Comparison of ENCODE assay signal across 24 mouse cellular contexts in the genomic region with DNA sequence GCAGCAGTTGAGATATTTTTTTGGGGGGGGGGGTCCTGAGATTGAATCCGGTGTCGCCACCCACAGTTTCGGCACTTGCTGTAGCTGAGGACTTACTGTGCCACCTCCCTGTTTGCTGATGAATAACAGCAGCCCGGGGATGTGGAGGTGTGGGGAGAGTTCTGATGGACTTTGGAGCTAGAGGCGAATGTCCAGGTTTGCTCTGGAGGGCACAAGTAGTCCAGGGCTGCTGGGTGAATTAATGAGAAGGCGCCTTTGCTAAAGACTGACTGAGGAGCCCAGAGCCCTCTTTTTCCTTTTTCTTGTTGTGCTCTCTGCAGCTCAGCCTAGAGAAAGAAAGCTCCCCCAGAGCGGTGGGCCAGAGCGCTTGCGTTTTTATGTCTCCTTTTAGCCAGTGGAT. TPM values are rescaled to one million over a fixed set of nuclear protein-coding genes. Genes with fewer than 3 reads are reported as not detected.
DNase-seq lines count a peak whose midpoint lies in the region; ATAC-seq and TF ChIP-seq lines count a peak whose summit lies in the region.
"Had no signal": no experiment of that assay in that cellular context is flagged by ENCODE, and none has a peak within 500 bp of the region (broad histone marks: within the 10 kb centered on the region; RNA-seq: fewer than 3 reads in every experiment).

No protein-coding gene starts in this region.

- no peak overlapping the region for H3K9ac ChIP-seq in kidney, postnatal 0 days (ENCODE audit: low read depth, low read length)
- no peak overlapping the region for H3K9ac ChIP-seq in liver, embryonic 13.5 days
- H3K9ac ChIP-seq: embryonic facial prominence, embryonic 15.5 days; limb, embryonic 13.5 days; lung, embryonic 15.5 days; midbrain, embryonic 15.5 days had no signal

- DNase-seq in kidney, adult 18-20 months, result peak; percentile 74
- DNase-seq in kidney, postnatal 0 days (ENCODE audit: low spot score), result no peak
- DNase-seq in liver, embryonic 13.5 days, result no peak
- DNase-seq in cerebellum, postnatal 10 days, result no peak
- DNase-seq in cerebellum, postnatal 14 days, result no peak
- DNase-seq in heart, postnatal 4 days, result no peak
- DNase-seq in cerebellum, adult 11-12 months, result no peak
- DNase-seq: adrenal gland, adult 8-10 months; cerebellum, adult 8-10 months had no signal

- peaks cover 13% of the 10 kb centered on the region; the same call in 1 of the 2 replicates for H3K4me1 ChIP-seq in brown adipose tissue, adult 24 weeks (ENCODE audit: control insufficient read depth, insufficient read depth, insufficient read length, low read length)
- H3K4me1 ChIP-seq in kidney, postnatal 0 days (replicated peaks; ENCODE audit: insufficient read depth, low read length), result peaks cover 7% of the 10 kb centered on the region; the same call in 1 of the 2 replicates
- H3K4me1 ChIP-seq in liver, embryonic 13.5 days (replicated peaks), result peaks cover 17% of the 10 kb centered on the region
- H3K4me1 ChIP-seq: lung, embryonic 15.5 days; midbrain, embryonic 15.5 days had no signal

- WGBS in kidney, postnatal 0 days, result 73% methylated on average over 9 of the region's 9 CpGs
- WGBS in liver, embryonic 13.5 days (ENCODE audit: insufficient replicate concordance), result 60% methylated on average over 9 of the region's 9 CpGs

- no peaks in the 10 kb centered on the region for H3K9me3 ChIP-seq in kidney, postnatal 0 days (replicated peaks; ENCODE audit: low read length)
- H3K9me3 ChIP-seq in liver, embryonic 13.5 days (replicated peaks), result no peaks in the 10 kb centered on the region
- H3K9me3 ChIP-seq: embryonic facial prominence, embryonic 15.5 days; heart, embryonic 10.5 days; limb, embryonic 13.5 days; lung, embryonic 15.5 days; midbrain, embryonic 15.5 days had no signal

- H3K27ac ChIP-seq in brown adipose tissue, adult 24 weeks (replicated peaks; ENCODE audit: low read depth, low read length), result peak overlapping the region; percentile 97
- peak overlapping the region; percentile 33 for H3K27ac ChIP-seq in kidney, postnatal 0 days
- peak overlapping the region; percentile 21; the same call in 1 of the 2 replicates for H3K27ac ChIP-seq in liver, embryonic 13.5 days
- H3K27ac ChIP-seq: embryonic facial prominence, embryonic 15.5 days; heart, embryonic 10.5 days; limb, embryonic 13.5 days; lung, embryonic 15.5 days; macrophage; midbrain, embryonic 15.5 days had no signal

- peak; percentile 75 for ATAC-seq in kidney, postnatal 0 days (replicated peaks; ENCODE audit: low FRiP score, low read depth)
- ATAC-seq in liver, embryonic 13.5 days (ENCODE audit: low read depth), result no peak
- ATAC-seq: activated CD4-positive, CD25-positive, alpha-beta regulatory T cell, adult 4 months; forebrain, embryonic 14.5 days; midbrain, embryonic 15.5 days had no signal

- H3K4me3 ChIP-seq in brown adipose tissue, adult 24 weeks (ENCODE audit: insufficient read depth, low read depth, low read length), result no peak overlapping the region
- H3K4me3 ChIP-seq in kidney, postnatal 0 days (replicated peaks; ENCODE audit: low read depth, low read length), result no peak overlapping the region
- no peak overlapping the region for H3K4me3 ChIP-seq in liver, embryonic 13.5 days (replicated peaks)
- H3K4me3 ChIP-seq: embryonic facial prominence, embryonic 15.5 days; heart, embryonic 10.5 days; limb, embryonic 13.5 days; lung, embryonic 15.5 days; midbrain, embryonic 15.5 days had no signal

- no peak for TF ChIP-seq CTCF in kidney, postnatal 0 days (IDR thresholded peaks at IDR 0.05; ENCODE audit: low read depth)

- no peaks in the 10 kb centered on the region for H3K27me3 ChIP-seq in kidney, postnatal 0 days (ENCODE audit: insufficient read depth, low read length)
- 0 out of 2 replicates have a peak, but pooled peaks cover 8% of the 10 kb centered on the region for H3K27me3 ChIP-seq in liver, embryonic 13.5 days
- H3K27me3 ChIP-seq: embryonic facial prominence, embryonic 15.5 days; lung, embryonic 15.5 days; midbrain, embryonic 15.5 days had no signal

- H3K36me3 ChIP-seq in kidney, postnatal 0 days (ENCODE audit: insufficient read depth, low read length), result no peaks in the 10 kb centered on the region
- no peaks in the 10 kb centered on the region for H3K36me3 ChIP-seq in liver, embryonic 13.5 days
- H3K36me3 ChIP-seq: embryonic facial prominence, embryonic 15.5 days; heart, embryonic 10.5 days; limb, embryonic 13.5 days; lung, embryonic 15.5 days; midbrain, embryonic 15.5 days had no signal

- no peak overlapping the region for H3K4me2 ChIP-seq in kidney, postnatal 0 days (ENCODE audit: low read length)
- peak overlapping the region; percentile 19; the same call in 1 of the 2 replicates for H3K4me2 ChIP-seq in liver, embryonic 13.5 days
- H3K4me2 ChIP-seq: embryonic facial prominence, embryonic 15.5 days; limb, embryonic 13.5 days; lung, embryonic 15.5 days; midbrain, embryonic 15.5 days had no signal

RNA-seq across cellular contexts. Expression of a gene that starts 4.6 kb away (rescaled TPM):
- 4.9 and 6.3 TPM in 2 replicates for polyA plus RNA-seq in brown adipose tissue, adult 24 weeks (2012; ENCODE audit: insufficient read depth, insufficient read length, missing spikeins)
- 43.8 and 47.6 TPM in 2 replicates for polyA plus RNA-seq in kidney, postnatal 0 days (2015; fragmentation: Nextera tagmentation; extraction: Ambion mirVana)
- polyA plus RNA-seq in liver, embryonic 13.5 days (2015; fragmentation: Nextera tagmentation; extraction: Ambion mirVana), result 18.6 and 21.2 TPM in 2 replicates
- total RNA-seq in heart, postnatal 4 days (2021), result 1 to 10 TPM; 3.7 to 4.7 TPM
- polyA plus RNA-seq: macrophage had no signal

RNA-seq across cellular contexts. Expression of a gene that starts 38.2 kb away (rescaled TPM):
- 0.71 and 1.6 TPM in 2 replicates for polyA plus RNA-seq in brown adipose tissue, adult 24 weeks (2012; ENCODE audit: insufficient read depth, insufficient read length, missing spikeins)
- 4.1 and 5.5 TPM in 2 replicates for polyA plus RNA-seq in kidney, postnatal 0 days (2015; fragmentation: Nextera tagmentation; extraction: Ambion mirVana)
- polyA plus RNA-seq in liver, embryonic 13.5 days (2015; fragmentation: Nextera tagmentation; extraction: Ambion mirVana), result 1.1 and 1.4 TPM in 2 replicates
- total RNA-seq in heart, postnatal 4 days (2021), result under 1 TPM; 0.27 to 0.29 TPM
- total RNA-seq: common myeloid progenitor, adult 5-6 weeks had no signal
- polyA plus RNA-seq: activated CD4-positive, CD25-positive, alpha-beta regulatory T cell, adult 4 months; embryonic facial prominence, embryonic 15.5 days; heart, postnatal 0 days; hindbrain, embryonic 11.5 days; limb, embryonic 13.5 days; lung, embryonic 15.5 days; macrophage; neural tube, embryonic 14.5 days had no signal

RNA-seq across cellular contexts. Expression of a gene that starts 58.9 kb away (rescaled TPM):
- 1.8 and 2.3 TPM in 2 replicates for polyA plus RNA-seq in brown adipose tissue, adult 24 weeks (2012; ENCODE audit: insufficient read depth, insufficient read length, missing spikeins)
- polyA plus RNA-seq in kidney, postnatal 0 days (2015; fragmentation: Nextera tagmentation; extraction: Ambion mirVana), result 8.3 and 12.0 TPM in 2 replicates
- 6.3 and 7.1 TPM in 2 replicates for polyA plus RNA-seq in liver, embryonic 13.5 days (2015; fragmentation: Nextera tagmentation; extraction: Ambion mirVana)
- under 1 TPM; 0.67 to 0.68 TPM for total RNA-seq in heart, postnatal 4 days (2021)
- total RNA-seq: layer of hippocampus, postnatal 14 days; left cerebral cortex, postnatal 14 days had no signal

Comparison
In these comparisons a context has a peak if more than half of its experiments do, and no peak if none do; other contexts are left out.
1. H3K27ac ChIP-seq: peak in every context shown above with its lines; median percentile 97 in brown adipose tissue, adult 24 weeks; 33 in kidney, postnatal 0 days; 21 in liver, embryonic 13.5 days.